Mouse (Mus musculus) liver, adult 2 months (tissue): ENCODE measurements around the gene Inpp5a. TPM values are rescaled to one million over a fixed set of nuclear protein-coding genes. Genes with fewer than 3 reads are reported as not detected.

Experiments
- DNase-seq: peaks from one replicate; pipeline ENCODE4 v3.0.0-alpha.2; 2011; ENCODE audit warnings: low read depth, low spot score; ENCODE audit errors: extremely low read depth
- H3K27ac ChIP-seq: fragments of 200-500 bp; replicated peaks from 2 replicates; pipeline ENCODE4 v1.5.1; 2012; ENCODE audit warnings: low read depth, mild to moderate bottlenecking, control low read depth, inconsistent platforms, low read length; ENCODE audit not compliant: insufficient read depth
- H3K27me3 ChIP-seq: fragments of 200-500 bp; 2 replicates; pipeline ENCODE4 v1.6.1; 2012; ENCODE audit warnings: mild to moderate bottlenecking, moderate library complexity, low read length, inconsistent platforms; ENCODE audit not compliant: control insufficient read depth, insufficient read depth
- H3K36me3 ChIP-seq: fragments of 200-500 bp; 2 replicates; pipeline ENCODE4 v1.6.1; 2012; ENCODE audit warnings: low read length, inconsistent platforms; ENCODE audit not compliant: control insufficient read depth, insufficient read depth
- H3K4me1 ChIP-seq: fragments of 200-500 bp; 2 replicates; pipeline ENCODE4 v1.6.1; 2011; ENCODE audit warnings: low read length; ENCODE audit not compliant: control insufficient read depth, insufficient read depth
- H3K4me3 ChIP-seq: fragments of 200-500 bp; 2 replicates; pipeline ENCODE4 v1.5.1; 2011; ENCODE audit warnings: low read depth, mild to moderate bottlenecking, control low read depth, low read length, moderate library complexity; ENCODE audit not compliant: insufficient read depth
- H3K79me2 ChIP-seq: fragments of 200-500 bp; 2 replicates; pipeline ENCODE4 v1.6.1; 2012; ENCODE audit warnings: inconsistent platforms, mild to moderate bottlenecking, low read length, moderate library complexity; ENCODE audit not compliant: control insufficient read depth, insufficient read depth
- H3K9ac ChIP-seq: fragments of 200-500 bp; 2 replicates; pipeline ENCODE4 v1.6.1; 2012; ENCODE audit warnings: low read depth, mild to moderate bottlenecking, control low read depth, inconsistent platforms, low read length
- CTCF ChIP-seq: fragments of 200-500 bp; IDR thresholded peaks from 2 replicates; pipeline ENCODE4 v1.5.1; 2011; ENCODE audit warnings: low read depth, low read length, control low read depth
- POLR2A ChIP-seq: fragments of 200-500 bp; IDR thresholded peaks from 2 replicates; pipeline ENCODE4 v1.6.1; 2011; ENCODE audit warnings: low read length, control low read depth; ENCODE audit not compliant: insufficient read depth; ENCODE audit errors: extremely low read depth
- WGBS: fragments of 180-500 bp; shearing (Covaris S2); methylation state at CpG from one replicate; pipeline ENCODE4 v1.1.7; 2018; 5-methylcytosine and 5-hydroxymethylcytosine counted together
- polyA plus RNA-seq: library from polyadenylated mRNA; depleted of rRNA; stranded (reverse); fragments of >200 nt; gene quantifications from 2 replicates; pipeline ENCODE4 v1.2.3, GENCODE M21; 2012
- total RNA-seq: library from RNA; depleted of rRNA; stranded (reverse); fragments of >200 nt; gene quantifications from 2 replicates; pipeline ENCODE4 v1.2.3, GENCODE M21; 2014

The Inpp5a gene
- total and polyA plus RNA-seq, 2 experiments, result 8.4 to 8.8 TPM

- WGBS, result 86% methylated on average over 4 of the region's 4 CpGs
- DNase-seq, result no peak
- Histone ChIP-seq H3K4me1 (peaks cover 11% of the 10 kb centered on the region), H3K27ac (no peak overlapping the region), H3K9ac (no peak overlapping the region), H3K79me2 (peaks cover 63% of the 10 kb centered on the region), H3K36me3 (no peaks in the 10 kb centered on the region), H3K4me3 (no peak overlapping the region), H3K27me3 (no peaks in the 10 kb centered on the region)
- TF ChIP-seq CTCF (no peak), POLR2A (no peak)
Measured at GRCm38 (mm10) chr7:139399572-139399971, 10.7 kb downstream of the Inpp5a start.

DNA sequence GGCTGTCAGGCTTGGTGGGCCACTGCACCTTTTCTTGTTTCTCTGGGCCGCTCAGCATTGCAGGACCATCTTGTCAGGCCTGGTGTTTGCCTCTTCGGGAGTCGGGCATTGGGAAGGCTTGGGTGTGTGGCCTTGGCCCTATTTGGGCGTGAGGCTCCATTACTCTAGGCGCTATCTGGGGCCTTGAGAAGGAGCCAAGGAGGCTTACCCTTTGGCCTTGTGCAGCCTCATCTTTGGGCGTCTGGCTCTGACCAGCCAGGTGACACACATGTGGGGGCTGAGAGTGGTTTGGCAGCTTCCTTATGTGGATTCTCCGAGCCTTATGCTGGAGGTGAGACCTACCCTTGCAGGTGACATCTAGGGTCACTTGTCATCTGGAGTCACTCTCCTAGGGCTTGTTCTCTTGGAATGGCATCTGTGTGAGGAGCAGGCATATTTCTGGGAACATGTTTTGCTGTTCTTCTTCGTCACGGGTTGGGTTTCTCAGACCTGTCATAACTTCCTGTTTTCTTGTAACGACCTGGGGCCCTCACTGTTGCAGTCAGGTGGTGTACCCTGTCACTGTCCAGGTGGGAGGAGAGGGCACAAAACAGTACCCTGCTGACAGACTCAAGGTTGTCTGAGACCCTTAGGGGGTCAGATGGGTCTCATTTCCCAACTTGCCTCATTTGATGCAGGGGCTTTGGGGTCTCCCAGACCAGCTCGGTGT is 11.2 kb downstream of the Inpp5a start:
- no peak overlapping the region for H3K9ac ChIP-seq
- H3K79me2 ChIP-seq, result peaks cover 64% of the 10 kb centered on the region
- H3K36me3 ChIP-seq, result no peaks in the 10 kb centered on the region
- no peaks in the 10 kb centered on the region for H3K27me3 ChIP-seq
- WGBS, result 76% methylated on average over 11 of the region's 11 CpGs
- H3K4me1 ChIP-seq, result peaks cover 11% of the 10 kb centered on the region
- DNase-seq, result no peak
- H3K27ac ChIP-seq, result no peak overlapping the region
- TF ChIP-seq CTCF, result no peak
- TF ChIP-seq POLR2A, result no peak
- no peak overlapping the region for H3K4me3 ChIP-seq

DNA sequence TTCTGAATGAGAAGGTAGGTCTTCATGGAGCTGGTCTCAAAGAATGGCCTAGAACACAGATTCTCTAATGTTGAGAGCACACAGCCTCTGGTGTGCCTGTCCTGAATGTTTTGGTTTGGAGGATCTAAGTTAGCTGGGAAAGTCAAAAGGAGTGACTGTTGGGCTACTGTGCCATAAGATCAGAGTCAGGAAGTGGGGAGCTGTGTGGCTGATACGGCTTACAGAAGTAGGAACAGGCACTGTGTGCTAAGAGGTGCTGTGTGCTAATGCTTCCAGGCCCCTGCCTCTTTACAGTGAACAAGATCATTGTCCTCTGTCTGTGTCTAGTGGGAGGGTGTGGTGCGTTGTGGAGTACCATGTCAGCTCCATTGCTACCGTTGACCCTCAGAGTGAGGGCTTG is 12.0 kb downstream of the Inpp5a start:
- Histone ChIP-seq H3K27me3 (no peaks in the 10 kb centered on the region), H3K4me3 (no peak overlapping the region), H3K36me3 (no peaks in the 10 kb centered on the region), H3K79me2 (peaks cover 66% of the 10 kb centered on the region), H3K27ac (no peak overlapping the region), H3K9ac (no peak overlapping the region), H3K4me1 (peaks cover 11% of the 10 kb centered on the region)
- no peak for DNase-seq
- 83% methylated on average over 3 of the region's 3 CpGs for WGBS
- TF ChIP-seq POLR2A (no peak), CTCF (no peak)

DNA sequence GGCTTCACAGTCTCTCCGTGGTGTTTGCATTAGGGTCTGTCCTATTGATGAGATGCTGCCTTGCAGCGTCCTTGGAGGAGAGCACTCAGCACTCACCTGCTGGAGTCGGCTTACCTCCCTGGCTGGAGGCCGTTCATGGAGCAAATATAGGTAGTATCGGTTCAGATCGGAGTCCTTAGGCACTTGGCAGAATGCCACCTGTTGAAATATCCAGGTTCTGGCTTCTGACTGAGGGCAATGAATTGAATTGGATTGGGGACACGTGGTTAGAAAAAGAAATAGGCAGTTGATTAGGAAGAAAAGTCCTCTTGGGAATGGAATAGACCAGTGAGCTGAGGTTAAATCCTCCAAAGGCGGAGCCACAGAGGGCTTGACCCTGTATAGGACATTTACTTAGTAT is 12.9 kb downstream of the Inpp5a start:
- peak; percentile 59 for DNase-seq
- TF ChIP-seq POLR2A (no peak), CTCF (no peak)

GRCm38 (mm10) chr7:139402721-139403120 is 13.8 kb downstream of the Inpp5a start:
- DNase-seq, result no peak
- no peaks in the 10 kb centered on the region for H3K36me3 ChIP-seq

More for the DNA sequence above, 12.9 kb downstream of the Inpp5a start:
- no peaks in the 10 kb centered on the region for H3K36me3 ChIP-seq
- H3K4me3 ChIP-seq, result no peak overlapping the region
- H3K4me1 ChIP-seq, result peaks cover 11% of the 10 kb centered on the region
- no peaks in the 10 kb centered on the region for H3K27me3 ChIP-seq
- H3K27ac ChIP-seq, result no peak overlapping the region
- H3K9ac ChIP-seq, result no peak overlapping the region
- H3K79me2 ChIP-seq, result peaks cover 69% of the 10 kb centered on the region
- 41% methylated on average over 8 of the region's 8 CpGs for WGBS

DNA sequence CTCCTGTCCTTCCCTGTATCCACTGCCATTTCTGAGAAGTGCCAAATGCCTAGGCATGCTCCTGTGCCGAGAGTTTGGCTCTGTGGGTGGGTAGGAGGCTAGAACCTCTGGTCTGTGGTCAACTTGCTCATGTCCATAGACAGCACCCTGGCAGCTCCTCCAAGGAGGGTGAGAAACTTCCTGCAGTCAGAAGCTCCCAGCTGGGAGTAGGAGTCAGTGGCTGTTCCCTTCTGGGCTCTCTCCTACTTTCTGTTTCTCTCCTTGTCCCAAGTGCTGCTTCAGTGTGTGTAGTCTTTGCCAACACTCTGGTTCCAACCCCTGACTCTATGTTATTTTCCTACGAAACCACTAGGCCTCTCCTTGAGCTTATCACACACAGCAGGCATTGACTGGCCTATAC is 17.7 kb downstream of the Inpp5a start:
- H3K4me1 ChIP-seq, result peaks cover 5% of the 10 kb centered on the region; the same call in 1 of the 2 replicates
- no peaks in the 10 kb centered on the region for H3K36me3 ChIP-seq
- H3K79me2 ChIP-seq, result peaks cover 63% of the 10 kb centered on the region; the same call in 1 of the 2 replicates
- 82% methylated on average over 2 of the region's 2 CpGs for WGBS
- H3K4me3 ChIP-seq, result no peak overlapping the region
- H3K27me3 ChIP-seq, result no peaks in the 10 kb centered on the region
- TF ChIP-seq CTCF (no peak), POLR2A (no peak)
- no peak for DNase-seq
- no peak overlapping the region for H3K27ac ChIP-seq
- no peak overlapping the region for H3K9ac ChIP-seq

More at GRCm38 (mm10) chr7:139402721-139403120, 13.8 kb downstream of the Inpp5a start:
- Histone ChIP-seq H3K79me2 (peaks cover 72% of the 10 kb centered on the region), H3K9ac (no peak overlapping the region), H3K4me1 (peaks cover 11% of the 10 kb centered on the region), H3K27ac (no peak overlapping the region), H3K4me3 (no peak overlapping the region), H3K27me3 (no peaks in the 10 kb centered on the region)
- no peak for TF ChIP-seq POLR2A
- TF ChIP-seq CTCF, result no peak
- 79% methylated on average over 4 of the region's 4 CpGs for WGBS
